Mouse (Mus musculus) MEL (cell line): Measurements from ENCODE around the gene Fam234b. TPM values are rescaled to one million over a fixed set of nuclear protein-coding genes. Genes with fewer than 3 reads are reported as not detected.

Experiments used
- DNase-seq: peaks from one replicate; pipeline ENCODE4 v3.0.0; 2011; ENCODE audit warnings: low read depth, low spot score
- H3K27ac ChIP-seq: 2 replicates; pipeline ENCODE4 v1.5.1; 2012; ENCODE audit warnings: low read depth, mild to moderate bottlenecking, control low read depth, low read length, moderate library complexity; ENCODE audit not compliant: control insufficient read depth
- H3K27me3 ChIP-seq, 2 experiments: fragments of 150-350 bp in 1 of 2; sonication (generic) in 1 of 2; 2 replicates each; pipeline ENCODE4 v1.6.1; 2012; ENCODE audit warnings: low read length in 2 of 2, mild to moderate bottlenecking in 2 of 2, improper control_type of control experiment in 1 of 2, moderate library complexity in 1 of 2; ENCODE audit not compliant: insufficient read depth in 2 of 2, control insufficient read depth in 1 of 2
- H3K36me3 ChIP-seq, 2 experiments: 2 replicates each; pipeline ENCODE4 v1.6.1; 2012 to 2014; ENCODE audit warnings: low read length in 2 of 2, improper control_type of control experiment in 1 of 2, inconsistent platforms in 1 of 2, mild to moderate bottlenecking in 1 of 2; ENCODE audit not compliant: insufficient read depth in 2 of 2, control insufficient read depth in 1 of 2
- H3K4me1 ChIP-seq, 2 experiments: fragments of 150-350 bp in 1 of 2; sonication (generic) in 1 of 2; 2 replicates each; pipeline ENCODE4 v1.6.1; 2012; ENCODE audit warnings: low read length in 2 of 2, improper control_type of control experiment in 1 of 2, mild to moderate bottlenecking in 1 of 2; ENCODE audit not compliant: insufficient read depth in 2 of 2, control insufficient read depth in 1 of 2
- H3K4me3 ChIP-seq, 2 experiments: fragments of 150-350 bp in 1 of 2; sonication (generic) in 1 of 2; 2 replicates each; pipeline ENCODE4 v1.5.1; 2012; ENCODE audit warnings: low read depth in 2 of 2, low read length in 2 of 2, mild to moderate bottlenecking in 2 of 2, moderate library complexity in 2 of 2, control low read depth in 1 of 2, improper control_type of control experiment in 1 of 2; ENCODE audit not compliant: control insufficient read depth in 1 of 2, insufficient read depth in 1 of 2
- H3K79me2 ChIP-seq: 2 replicates; pipeline ENCODE4 v1.6.1; 2012; ENCODE audit warnings: mild to moderate bottlenecking, low read length, moderate library complexity; ENCODE audit not compliant: control insufficient read depth, poor library complexity, insufficient read depth
- H3K9ac ChIP-seq: 2 replicates; pipeline ENCODE4 v1.6.1; 2012; ENCODE audit warnings: low read depth, mild to moderate bottlenecking, control low read depth, low read length, moderate library complexity; ENCODE audit not compliant: control insufficient read depth, poor library complexity, severe bottlenecking
- H3K9me3 ChIP-seq: fragments of 150-350 bp; sonication (generic); replicated peaks from 2 replicates; pipeline ENCODE4 v1.6.1; 2012; ENCODE audit warnings: mild to moderate bottlenecking, low read length, improper control_type of control experiment, moderate library complexity; ENCODE audit not compliant: insufficient read depth
- CHD1 ChIP-seq: IDR thresholded peaks from 2 replicates; pipeline ENCODE4 v1.6.1; 2012; ENCODE audit warnings: low read depth, mild to moderate bottlenecking, inconsistent platforms, low read length, improper control_type of control experiment
- CHD2 ChIP-seq: IDR thresholded peaks from 2 replicates; pipeline ENCODE4 v1.6.1; 2011; ENCODE audit warnings: low read length, improper control_type of control experiment
- CTCF ChIP-seq, 3 experiments: IDR thresholded peaks in 2 of 3; conservative IDR thresholded peaks in 1 of 3; 2 replicates each; pipeline ENCODE4 v1.5.1; 2011 to 2012; ENCODE audit warnings: low read length in 3 of 3, low read depth in 2 of 3, mild to moderate bottlenecking in 2 of 3, improper control_type of control experiment in 1 of 3, inconsistent platforms in 1 of 3, mixed read lengths in 1 of 3, moderate library complexity in 1 of 3; ENCODE audit not compliant: control insufficient read depth in 1 of 3, insufficient read depth in 1 of 3, poor library complexity in 1 of 3, severe bottlenecking in 1 of 3
- ETS1 ChIP-seq: IDR thresholded peaks from 2 replicates; pipeline ENCODE4 v1.6.1; 2012; ENCODE audit warnings: low read depth, mild to moderate bottlenecking, inconsistent platforms, low read length, improper control_type of control experiment, moderate library complexity
- KAT2A ChIP-seq: conservative IDR thresholded peaks from 2 replicates; pipeline ENCODE4 v1.6.1; 2012; ENCODE audit warnings: low read depth, low read length, improper control_type of control experiment, inconsistent platforms
- MAFK ChIP-seq: IDR thresholded peaks from 2 replicates; pipeline ENCODE4 v1.6.1; 2011; ENCODE audit warnings: low read depth, mild to moderate bottlenecking, low read length, improper control_type of control experiment, borderline replicate concordance
- MAZ ChIP-seq: IDR thresholded peaks from 2 replicates; pipeline ENCODE4 v1.6.1; 2012; ENCODE audit warnings: low read depth, mild to moderate bottlenecking, inconsistent platforms, low read length, improper control_type of control experiment
- MYB ChIP-seq: IDR thresholded peaks from 2 replicates; pipeline ENCODE4 v1.6.1; 2011; ENCODE audit warnings: mild to moderate bottlenecking, low read depth, low read length, improper control_type of control experiment
- MYC ChIP-seq: IDR thresholded peaks from 2 replicates; pipeline ENCODE4 v1.6.1; 2011; ENCODE audit warnings: low read depth, mild to moderate bottlenecking, low read length, improper control_type of control experiment, moderate library complexity
- NELFE ChIP-seq: IDR thresholded peaks from 2 replicates; pipeline ENCODE4 v1.6.1; 2011; ENCODE audit warnings: low read depth, low read length, improper control_type of control experiment
- POLR2A ChIP-seq, 2 experiments: IDR thresholded peaks; 2 replicates each; pipeline ENCODE4 v1.6.1; 2011 to 2012; ENCODE audit warnings: low read length in 2 of 2, mild to moderate bottlenecking in 2 of 2, control low read depth in 1 of 2, improper control_type of control experiment in 1 of 2, low read depth in 1 of 2, moderate library complexity in 1 of 2; ENCODE audit not compliant: control insufficient read depth in 1 of 2, insufficient read depth in 1 of 2, poor library complexity in 1 of 2
- POLR2AphosphoS2 ChIP-seq: IDR thresholded peaks from 2 replicates; pipeline ENCODE4 v1.6.1; 2011; ENCODE audit warnings: low read length, improper control_type of control experiment
- POLR2AphosphoS5 ChIP-seq: IDR thresholded peaks from 2 replicates; pipeline ENCODE4 v1.6.1; 2012; ENCODE audit warnings: low read depth, borderline replicate concordance, mild to moderate bottlenecking, inconsistent platforms, low read length, moderate library complexity, mixed read lengths
- RAD21 ChIP-seq: IDR thresholded peaks from 2 replicates; pipeline ENCODE4 v1.6.1; 2011; ENCODE audit warnings: mild to moderate bottlenecking, low read depth, low read length, improper control_type of control experiment
- RCOR1 ChIP-seq: IDR thresholded peaks from 2 replicates; pipeline ENCODE4 v1.6.1; 2012; ENCODE audit warnings: low read depth, mild to moderate bottlenecking, inconsistent platforms, low read length, improper control_type of control experiment
- TCF12 ChIP-seq: IDR thresholded peaks from 2 replicates; pipeline ENCODE4 v1.6.1; 2014; ENCODE audit warnings: low read depth, mild to moderate bottlenecking, inconsistent platforms, low read length, improper control_type of control experiment, moderate library complexity
- UBTF ChIP-seq: IDR thresholded peaks from 2 replicates; pipeline ENCODE4 v1.6.1; 2012; ENCODE audit warnings: low read depth, mild to moderate bottlenecking, inconsistent platforms, low read length, improper control_type of control experiment, moderate library complexity, borderline replicate concordance; ENCODE audit not compliant: insufficient read depth
- USF1 ChIP-seq: IDR thresholded peaks from 2 replicates; pipeline ENCODE4 v1.6.1; 2014; ENCODE audit warnings: low read depth, mild to moderate bottlenecking, inconsistent platforms, low read length, improper control_type of control experiment, moderate library complexity
- USF2 ChIP-seq, 2 experiments: IDR thresholded peaks; 2 replicates each; pipeline ENCODE4 v1.6.1; 2011 to 2012; ENCODE audit warnings: improper control_type of control experiment in 2 of 2, low read length in 2 of 2, borderline replicate concordance in 1 of 2, inconsistent platforms in 1 of 2, low read depth in 1 of 2, mild to moderate bottlenecking in 1 of 2; ENCODE audit not compliant: insufficient read depth in 1 of 2
- ZNF384 ChIP-seq: IDR thresholded peaks from 2 replicates; pipeline ENCODE4 v1.6.1; 2012; ENCODE audit warnings: low read depth, mild to moderate bottlenecking, inconsistent platforms, low read length, improper control_type of control experiment
- polyA plus RNA-seq, 2 experiments: library from polyadenylated mRNA; stranded (reverse) in 1 of 2; unstranded in 1 of 2; fragments of >175 nt in 1 of 2; fragments of >200 nt in 1 of 2; gene quantifications; 2 replicates each; pipeline versions ENCODE4 v1.2.1 to v1.2.4; 2012; ENCODE audit warnings: low replicate concordance in 2 of 2, low read depth in 1 of 2; ENCODE audit not compliant: insufficient read length in 2 of 2, insufficient read depth in 1 of 2, missing spikeins in 1 of 2
- total RNA-seq: library from RNA; depleted of rRNA; stranded (reverse); fragments of 300-350 nt; gene quantifications from 2 replicates; pipeline ENCODE4 v1.2.3, GENCODE M21; 2012

Gene Fam234b
- total and polyA plus RNA-seq, 3 experiments = 12.2 to 20.5 TPM; not detected in 1

DNA sequence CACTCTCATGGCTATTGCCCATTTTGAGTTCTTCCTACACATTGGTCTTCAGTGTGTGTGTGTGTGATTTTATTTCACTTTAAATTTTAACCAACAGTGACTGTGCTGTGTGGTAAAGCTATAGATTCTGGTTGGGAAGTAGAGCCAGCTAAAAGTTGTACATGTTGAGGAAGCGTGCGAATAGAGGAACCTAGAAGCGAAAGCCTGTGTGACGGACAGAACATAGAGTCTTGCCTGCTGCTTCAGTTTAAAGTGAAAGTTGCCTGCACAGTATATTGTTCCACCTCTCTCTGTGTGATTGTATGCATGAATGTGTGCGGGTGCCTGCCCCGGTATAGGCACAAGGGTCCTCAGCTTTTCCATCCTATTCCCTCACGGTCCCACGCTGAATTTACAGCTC lies 42.6 kb downstream of the Fam234b start:
- H3K4me1 ChIP-seq = no peaks in the 10 kb centered on the region
- H3K9me3 ChIP-seq = no peaks in the 10 kb centered on the region
- no peaks in the 10 kb centered on the region; a peak in 1 of 4 replicates for H3K27me3 ChIP-seq
- no peak overlapping the region for H3K9ac ChIP-seq
- TF ChIP-seq RCOR1 (no peak), MAFK (no peak), POLR2A (IDR thresholded peaks at IDR 0.05; ENCODE audit: control insufficient read depth in 1 of 2, insufficient read depth in 1 of 2, low read depth in 1 of 2, low read length in 2 of 2, poor library complexity in 1 of 2) (no peak), POLR2AphosphoS2 (no peak), ETS1 (no peak), CHD2 (no peak)
- TF ChIP-seq, all 39 proteins: peak for 0
- no peak for DNase-seq
- Histone ChIP-seq H3K4me3 (no peak overlapping the region), H3K27ac (no peak overlapping the region), H3K36me3 (no peaks in the 10 kb centered on the region), H3K79me2 (no peaks in the 10 kb centered on the region)

DNA sequence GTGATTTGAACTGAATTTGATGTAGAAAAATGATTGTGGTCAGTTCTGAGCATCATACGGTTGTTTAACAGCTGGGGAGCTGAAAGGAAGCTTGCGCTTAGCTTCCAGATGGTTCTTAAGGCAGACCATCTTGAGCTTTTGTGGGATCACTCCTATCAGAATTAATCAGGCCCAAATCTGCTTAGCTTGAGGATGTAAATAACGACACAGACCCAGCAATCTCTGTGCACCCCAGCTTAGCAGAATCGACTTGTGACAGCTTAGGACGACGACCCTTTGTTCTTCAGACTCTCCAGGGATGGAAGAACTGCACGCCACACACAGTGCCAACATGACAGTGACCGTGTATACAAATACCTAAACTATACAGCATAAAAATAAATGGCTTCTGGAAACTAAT lies 47.8 kb downstream of the Fam234b start:
- Histone ChIP-seq H3K27me3 (no peaks in the 10 kb centered on the region; a peak in 2 of 4 replicates), H3K27ac (no peak overlapping the region), H3K9ac (no peak overlapping the region), H3K36me3 (no peaks in the 10 kb centered on the region), H3K79me2 (no peaks in the 10 kb centered on the region), H3K4me1 (no peaks in the 10 kb centered on the region), H3K9me3 (no peaks in the 10 kb centered on the region), H3K4me3 (no peak overlapping the region)
- TF ChIP-seq USF2 (IDR thresholded peaks at IDR 0.05; ENCODE audit: borderline replicate concordance in 1 of 2, insufficient read depth in 1 of 2, low read depth in 1 of 2, low read length in 2 of 2) (no peak), KAT2A (no peak), MYB (no peak), MAZ (no peak), TCF12 (no peak), MYC (no peak), CHD2 (no peak), NELFE (no peak), RAD21 (no peak)
- no peak for DNase-seq

- no peaks in the 10 kb centered on the region for H3K36me3 ChIP-seq
- no peak overlapping the region for H3K27ac ChIP-seq
- TF ChIP-seq USF1 (no peak), POLR2A (IDR thresholded peaks at IDR 0.05; ENCODE audit: control insufficient read depth in 1 of 2, insufficient read depth in 1 of 2, low read depth in 1 of 2, low read length in 2 of 2, poor library complexity in 1 of 2) (no peak), USF2 (IDR thresholded peaks at IDR 0.05; ENCODE audit: borderline replicate concordance in 1 of 2, insufficient read depth in 1 of 2, low read depth in 1 of 2, low read length in 2 of 2) (no peak), POLR2AphosphoS5 (no peak), MYC (no peak), MAFK (no peak), RAD21 (no peak), CTCF (IDR thresholded peaks at IDR 0.05 in 2 of 3, conservative IDR thresholded peaks at IDR 0.05 in 1 of 3; ENCODE audit: control insufficient read depth in 1 of 3, insufficient read depth in 1 of 3, low read depth in 2 of 3, low read length in 3 of 3, poor library complexity in 1 of 3, severe bottlenecking in 1 of 3) (no peak), MAZ (no peak), CHD1 (no peak), ZNF384 (no peak), UBTF (no peak), ETS1 (no peak)
- TF ChIP-seq, all 39 proteins: peak for 0
- Histone ChIP-seq H3K79me2 (no peaks in the 10 kb centered on the region), H3K27me3 (no peaks in the 10 kb centered on the region; a peak in 2 of 4 replicates), H3K4me3 (no peak overlapping the region), H3K9me3 (no peaks in the 10 kb centered on the region), H3K4me1 (no peaks in the 10 kb centered on the region), H3K9ac (no peak overlapping the region)
- no peak for DNase-seq
Measured at GRCm38 (mm10) chr6:135247861-135248260, 50.1 kb downstream of the Fam234b start.
